Mouse (Mus musculus): ENCODE results near the gene Enc1. TPM values are rescaled to one million over a fixed set of nuclear protein-coding genes. Genes with fewer than 3 reads are reported as not detected.

Enc1 gene
- 0.92 and 0.93 TPM in 2 replicates for polyA plus RNA-seq (2016; fragmentation: Nextera tagmentation; extraction: Ambion mirVana)

DNA sequence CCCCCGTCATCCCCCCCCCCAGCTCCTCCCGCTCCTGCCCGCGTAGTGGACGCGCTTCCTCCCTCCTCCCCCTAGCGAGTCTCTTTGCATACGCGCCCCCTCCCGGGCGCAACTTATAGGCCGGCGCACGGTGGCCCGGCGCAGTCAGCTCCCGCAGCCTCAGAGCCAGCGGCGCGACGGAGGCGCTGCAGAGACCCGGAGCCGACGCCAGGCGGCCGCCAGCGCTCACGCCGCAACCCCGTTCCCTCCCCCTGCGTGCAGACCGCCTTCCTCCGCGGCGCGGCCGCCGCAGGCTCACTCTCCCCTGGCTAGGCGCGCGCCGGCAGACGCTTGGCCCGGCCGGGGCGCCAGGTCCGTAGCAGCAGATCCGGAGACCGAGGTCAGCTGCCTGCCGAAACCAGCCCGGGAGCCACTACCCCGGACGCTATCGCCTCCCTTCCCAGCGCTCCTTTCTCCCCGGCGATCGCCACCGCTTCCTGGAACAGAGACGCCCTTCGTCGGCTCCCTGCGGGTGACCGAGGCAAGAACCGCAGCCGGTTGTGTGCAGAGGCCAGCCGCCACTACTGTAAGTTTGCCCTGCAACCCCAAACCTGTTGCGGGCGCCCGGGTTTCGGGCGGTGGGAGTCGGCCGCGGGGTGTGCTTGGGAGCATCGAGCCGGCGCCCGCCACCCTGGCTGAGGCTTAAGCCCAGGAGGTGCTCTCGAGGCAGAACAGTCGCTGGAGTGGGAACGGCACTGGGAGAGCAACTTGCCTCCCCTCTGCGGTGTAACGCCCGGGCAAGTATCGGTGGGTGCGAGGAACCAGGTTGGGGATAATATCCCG, at the start of gene Enc1:
TSS of gene Enc1 (plus strand) at position 141 of the 822 bp plus-strand sequence.
- Histone ChIP-seq H3K9me3 (replicated peaks) (no peaks in the 10 kb centered on the region), H3K9ac (peak within 1 kb of the TSS; percentile 75), H3K27me3 (replicated peaks) (peaks cover 43% of the 10 kb centered on the region), H3K27ac (peak within 1 kb of the TSS; percentile 80), H3K4me2 (peak within 1 kb of the TSS; percentile 89), H3K4me3 (peak within 1 kb of the TSS; percentile 71), H3K4me1 (peaks cover 60% of the 10 kb centered on the region), H3K36me3 (peaks cover 14% of the 10 kb centered on the region)
- peak; percentile 88 for ATAC-seq
- WGBS (ENCODE audit: insufficient replicate concordance) = under 1% methylated on average over 88 of the region's 89 CpGs

DNA sequence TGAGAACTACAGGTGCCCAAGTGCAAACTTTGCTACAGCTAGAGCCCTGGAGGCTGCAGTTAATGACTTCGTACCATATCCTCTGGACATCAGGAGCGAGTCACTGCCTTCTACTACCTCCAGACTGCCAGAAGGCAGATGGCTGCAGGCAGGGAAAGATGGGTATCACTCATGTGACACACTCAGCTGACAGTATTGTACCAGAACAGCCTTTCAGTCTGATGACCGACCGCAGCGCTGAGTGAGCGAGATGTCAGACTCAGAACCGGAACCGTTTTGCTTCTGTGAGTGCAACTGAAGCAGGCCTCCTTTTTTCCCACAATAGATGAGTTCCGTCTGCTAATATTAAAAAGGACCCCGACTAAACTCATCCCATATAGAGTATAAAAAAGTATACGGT, 48.3 kb upstream of the Enc1 start:
- Histone ChIP-seq H3K9ac (no peak overlapping the region), H3K36me3 (no peaks in the 10 kb centered on the region), H3K4me2 (no peak overlapping the region), H3K4me3 (no peak overlapping the region), H3K9me3 (replicated peaks) (no peaks in the 10 kb centered on the region), H3K27ac (no peak overlapping the region), H3K4me1 (peaks cover 6% of the 10 kb centered on the region), H3K27me3 (replicated peaks) (no peaks in the 10 kb centered on the region)
- WGBS (ENCODE audit: insufficient replicate concordance) = 83% methylated on average over 11 of the region's 11 CpGs
- ATAC-seq = no peak

DNA sequence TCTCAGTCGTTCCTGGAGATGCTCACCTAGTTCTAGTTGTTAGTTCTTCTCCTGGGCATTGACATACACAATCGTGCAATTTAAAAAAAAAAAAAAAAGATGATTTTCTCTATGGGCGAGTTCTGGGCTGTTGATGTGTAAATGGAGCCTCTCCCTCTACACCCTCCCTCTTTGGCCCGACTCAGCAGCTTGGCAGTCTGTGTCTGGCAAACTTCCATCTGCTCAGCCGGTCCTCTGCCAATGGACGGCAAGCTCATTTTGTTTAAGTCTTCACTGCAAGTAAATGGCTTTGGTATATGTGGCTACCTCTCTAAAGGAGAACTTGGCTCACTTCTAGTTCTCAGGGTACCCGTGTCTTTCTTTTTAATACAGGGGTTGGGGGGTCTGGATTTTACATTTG, 47.5 kb upstream of the Enc1 start:
- ATAC-seq = no peak
- no peak overlapping the region for H3K4me2 ChIP-seq
- no peak overlapping the region for H3K27ac ChIP-seq
- no peak overlapping the region for H3K4me3 ChIP-seq
- H3K27me3 ChIP-seq (replicated peaks) = no peaks in the 10 kb centered on the region
- 66% methylated on average over 7 of the region's 7 CpGs for WGBS (ENCODE audit: insufficient replicate concordance)
- H3K9me3 ChIP-seq (replicated peaks) = no peaks in the 10 kb centered on the region
- peaks cover 14% of the 10 kb centered on the region for H3K4me1 ChIP-seq
- H3K36me3 ChIP-seq = no peaks in the 10 kb centered on the region
- no peak overlapping the region for H3K9ac ChIP-seq

DNA sequence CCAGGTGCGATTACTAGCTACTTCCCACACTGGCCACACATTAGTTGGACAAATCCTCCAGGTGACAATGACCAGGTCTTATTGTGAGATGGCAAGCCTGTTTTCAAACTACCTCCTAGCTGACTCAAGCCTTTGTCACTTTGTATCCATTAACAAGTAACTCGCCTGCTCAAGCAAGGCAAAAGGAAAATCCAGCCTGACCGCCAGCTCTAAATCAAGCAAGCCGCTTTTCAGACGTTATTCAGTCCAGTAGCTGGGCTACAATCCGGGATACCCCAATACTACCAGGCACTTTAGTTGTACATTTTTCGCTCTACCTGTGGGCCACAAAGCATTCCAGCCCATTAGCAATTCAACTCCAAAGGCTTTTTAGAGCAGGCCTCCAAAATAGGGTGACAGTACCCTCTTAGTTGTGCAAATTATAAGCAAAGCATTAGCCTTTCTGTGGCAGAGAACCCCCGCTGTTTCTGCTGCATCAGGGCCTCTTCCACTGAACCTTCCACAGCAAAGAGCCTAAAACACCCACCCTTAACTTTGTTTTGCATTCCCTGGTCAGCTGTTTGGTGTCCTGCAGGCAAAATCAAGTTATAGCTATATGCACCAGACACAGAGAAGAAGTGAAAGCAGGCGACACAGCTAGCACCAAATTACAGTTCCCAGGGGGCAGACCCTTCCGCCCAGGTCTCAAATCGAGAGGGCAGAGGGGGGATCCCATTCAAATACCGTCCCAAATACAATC, 44.5 kb upstream of the Enc1 start:
- Histone ChIP-seq H3K27me3 (replicated peaks) (no peaks in the 10 kb centered on the region), H3K27ac (no peak overlapping the region), H3K9ac (no peak overlapping the region), H3K9me3 (replicated peaks) (no peaks in the 10 kb centered on the region), H3K4me1 (peaks cover 20% of the 10 kb centered on the region), H3K4me2 (no peak overlapping the region; the same call in 1 of the 2 replicates), H3K36me3 (no peaks in the 10 kb centered on the region), H3K4me3 (no peak overlapping the region)
- no peak for ATAC-seq
- 73% methylated on average over 12 of the region's 12 CpGs for WGBS (ENCODE audit: insufficient replicate concordance)

DNA sequence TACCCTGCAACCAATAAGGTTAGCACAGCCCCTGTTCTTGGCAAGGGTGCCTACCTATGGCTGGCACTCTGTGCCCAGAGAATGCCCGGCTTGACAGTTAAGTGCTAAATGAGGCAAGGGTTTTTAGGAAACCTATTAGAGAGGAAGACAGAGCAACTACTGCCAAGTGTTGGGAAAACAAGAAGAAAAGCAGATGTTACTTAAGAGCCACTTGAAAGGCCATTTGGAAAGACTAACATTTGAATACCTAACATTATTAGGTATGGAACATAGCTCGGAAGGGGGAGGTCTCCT, 44.0 kb upstream of the Enc1 start:
- Histone ChIP-seq H3K4me2 (no peak overlapping the region), H3K27me3 (replicated peaks) (no peaks in the 10 kb centered on the region), H3K27ac (no peak overlapping the region), H3K9me3 (replicated peaks) (no peaks in the 10 kb centered on the region), H3K4me3 (no peak overlapping the region), H3K4me1 (peaks cover 20% of the 10 kb centered on the region), H3K9ac (no peak overlapping the region), H3K36me3 (no peaks in the 10 kb centered on the region)
- 71% methylated on average over 2 of the region's 2 CpGs for WGBS (ENCODE audit: insufficient replicate concordance)
- ATAC-seq = no peak

DNA sequence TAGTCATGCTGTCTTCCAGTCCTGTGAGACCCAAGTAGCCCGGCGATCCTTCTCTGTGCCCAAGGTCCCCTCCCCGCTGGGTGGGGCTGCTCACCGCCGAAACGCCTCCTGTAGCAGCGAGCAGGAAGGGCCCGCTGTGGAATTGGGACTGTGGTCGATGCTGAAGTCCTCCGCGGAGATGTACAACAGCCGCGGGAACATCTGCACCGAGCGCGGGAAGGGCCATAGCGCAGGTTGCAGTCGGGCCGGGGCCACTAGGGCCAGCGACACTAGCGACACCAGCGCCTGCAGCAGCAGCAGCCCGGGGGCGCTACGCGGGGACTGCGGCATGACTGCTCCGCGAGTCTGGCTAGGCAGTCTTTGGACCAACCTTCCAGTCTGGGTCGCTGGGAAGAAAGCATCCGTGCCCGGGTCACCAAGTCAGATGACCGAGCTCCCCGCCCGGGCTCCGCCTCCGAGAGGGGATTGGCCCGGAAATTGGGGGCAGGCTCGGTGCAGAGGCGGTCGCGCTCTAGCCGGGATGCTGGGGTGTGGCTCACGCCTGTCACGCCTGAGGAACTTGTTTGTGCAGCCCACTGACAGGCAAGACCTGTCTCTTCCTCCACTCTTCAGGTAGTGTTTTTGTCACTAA, 42.9 kb upstream of the Enc1 start, which contains the start of gene Hexb:
TSS of gene Hexb (minus strand) at position 426 of the 631 bp plus-strand sequence.
- H3K9me3 ChIP-seq (replicated peaks) = no peaks in the 10 kb centered on the region
- under 1% methylated on average over 45 of the region's 45 CpGs for WGBS (ENCODE audit: insufficient replicate concordance)
- peak within 1 kb of the TSS; percentile 76 for H3K4me3 ChIP-seq
- H3K9ac ChIP-seq = peak within 1 kb of the TSS; percentile 75
- H3K27ac ChIP-seq = peak within 1 kb of the TSS; percentile 78
- no peaks in the 10 kb centered on the region for H3K36me3 ChIP-seq
- peak; percentile 98 for ATAC-seq
- no peaks in the 10 kb centered on the region for H3K27me3 ChIP-seq (replicated peaks)
- peaks cover 20% of the 10 kb centered on the region for H3K4me1 ChIP-seq
- H3K4me2 ChIP-seq = peak within 1 kb of the TSS; percentile 98

DNA sequence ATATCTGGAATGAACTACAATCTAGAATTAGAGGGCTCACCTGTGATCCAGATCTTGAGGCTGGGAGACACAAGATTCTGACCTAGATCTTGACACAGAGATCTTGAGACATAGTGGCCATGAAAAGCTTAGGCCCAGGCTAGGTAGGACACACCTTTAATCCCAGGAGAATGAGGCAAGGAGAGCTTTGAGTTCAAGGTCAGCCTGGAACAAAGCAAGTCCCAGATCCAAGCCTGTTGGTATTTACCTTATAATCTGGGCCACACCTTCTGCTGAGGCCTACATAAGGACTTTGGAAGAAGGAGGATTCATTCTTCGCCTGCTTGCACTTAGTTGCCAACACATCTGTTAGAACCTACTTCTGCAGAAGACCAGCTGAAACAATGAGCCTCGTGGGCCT, 41.8 kb upstream of the Enc1 start:
- WGBS (ENCODE audit: insufficient replicate concordance) = 62% methylated on average over 2 of the region's 2 CpGs
- Histone ChIP-seq H3K4me1 (peaks cover 20% of the 10 kb centered on the region), H3K4me2 (no peak overlapping the region), H3K4me3 (no peak overlapping the region), H3K9me3 (replicated peaks) (no peaks in the 10 kb centered on the region), H3K27me3 (replicated peaks) (no peaks in the 10 kb centered on the region), H3K27ac (no peak overlapping the region), H3K36me3 (no peaks in the 10 kb centered on the region), H3K9ac (no peak overlapping the region)
- ATAC-seq = no peak

DNA sequence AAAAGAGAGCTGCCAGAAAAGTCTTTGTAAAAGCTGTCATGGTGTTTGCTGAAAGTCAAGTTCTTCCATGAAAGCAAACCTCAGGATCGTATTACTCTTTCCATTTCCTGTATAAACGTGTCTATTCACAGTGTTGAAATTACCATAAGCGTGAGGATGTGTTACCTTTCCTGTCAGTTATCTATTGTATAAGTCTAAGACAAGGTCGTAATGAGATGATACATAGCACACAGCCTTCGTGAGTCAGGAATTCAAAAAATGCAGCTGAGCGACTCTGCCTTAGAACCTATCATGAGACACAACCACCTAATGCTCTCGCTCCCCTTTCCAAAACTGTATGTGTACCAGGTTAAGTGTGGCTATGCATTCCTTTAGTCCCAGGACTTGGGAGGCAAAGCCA, 39.8 kb upstream of the Enc1 start:
- no peak overlapping the region for H3K4me2 ChIP-seq
- no peak overlapping the region for H3K27ac ChIP-seq
- H3K36me3 ChIP-seq = no peaks in the 10 kb centered on the region
- peaks cover 36% of the 10 kb centered on the region for H3K4me1 ChIP-seq
- H3K4me3 ChIP-seq = no peak overlapping the region
- H3K9me3 ChIP-seq (replicated peaks) = no peaks in the 10 kb centered on the region
- no peak for ATAC-seq
- no peaks in the 10 kb centered on the region for H3K27me3 ChIP-seq (replicated peaks)
- WGBS (ENCODE audit: insufficient replicate concordance) = 61% methylated on average over 7 of the region's 7 CpGs
- no peak overlapping the region for H3K9ac ChIP-seq

DNA sequence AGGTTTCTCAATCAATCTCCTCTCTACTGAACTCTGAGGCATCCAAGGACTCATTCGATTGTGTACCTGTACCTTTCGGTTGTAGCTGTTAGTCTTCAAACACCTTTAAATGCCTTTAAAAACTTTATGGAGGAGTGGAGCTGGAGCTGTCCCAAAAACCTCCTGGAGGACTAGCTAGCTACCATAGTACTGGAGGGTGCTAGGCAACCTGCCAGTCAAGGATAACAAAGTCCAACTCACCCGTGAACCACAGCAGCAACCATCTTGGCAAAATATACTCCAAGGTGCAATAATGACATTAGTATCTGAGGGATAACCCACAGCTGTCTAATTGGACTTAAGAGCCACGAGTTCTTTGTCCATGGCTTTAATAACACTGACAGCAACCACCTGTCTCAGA, 39.0 kb upstream of the Enc1 start:
- H3K4me3 ChIP-seq = no peak overlapping the region
- H3K36me3 ChIP-seq = no peaks in the 10 kb centered on the region
- H3K27ac ChIP-seq = no peak overlapping the region
- ATAC-seq = no peak
- no peak overlapping the region for H3K9ac ChIP-seq
- no peaks in the 10 kb centered on the region for H3K27me3 ChIP-seq (replicated peaks)
- WGBS (ENCODE audit: insufficient replicate concordance) = 54% methylated on average over 4 of the region's 4 CpGs
- H3K4me2 ChIP-seq = no peak overlapping the region
- H3K4me1 ChIP-seq = peaks cover 38% of the 10 kb centered on the region
- no peaks in the 10 kb centered on the region for H3K9me3 ChIP-seq (replicated peaks)

DNA sequence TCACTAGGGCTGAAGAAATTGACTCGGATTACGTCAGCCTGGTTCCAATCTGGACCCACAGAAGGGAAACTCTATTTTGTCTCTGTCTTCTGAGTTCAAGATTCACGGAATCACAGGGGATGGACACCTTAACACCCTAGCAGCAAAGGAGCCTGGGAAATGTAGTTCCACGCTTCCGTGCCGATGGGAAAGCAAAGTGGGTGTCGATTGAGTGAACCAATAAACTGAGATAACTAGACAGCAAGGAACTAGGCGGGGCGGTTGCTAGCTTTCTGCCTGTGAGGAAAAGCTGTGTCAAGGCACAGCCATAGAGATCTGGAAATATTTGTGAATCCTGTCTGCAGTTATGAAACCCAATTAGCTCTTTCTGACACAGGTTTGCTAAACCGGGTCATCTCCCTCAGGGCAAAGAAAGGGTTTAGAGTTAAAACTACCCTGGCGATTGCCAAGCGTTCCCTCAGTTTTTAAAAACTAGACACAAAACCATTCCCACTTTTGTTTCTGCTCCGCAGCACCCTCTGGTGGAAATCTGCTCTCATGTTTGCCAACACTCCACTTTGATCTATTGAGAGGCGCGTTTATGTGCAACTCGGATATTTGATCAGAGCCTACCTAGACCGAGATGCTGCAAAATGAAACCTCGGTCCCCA, 35.7 kb upstream of the Enc1 start:
- peak overlapping the region; percentile 66 for H3K4me2 ChIP-seq
- H3K27me3 ChIP-seq (replicated peaks) = no peaks in the 10 kb centered on the region
- no peaks in the 10 kb centered on the region for H3K36me3 ChIP-seq
- H3K9ac ChIP-seq = peak overlapping the region; percentile 28; the same call in 1 of the 2 replicates
- peaks cover 22% of the 10 kb centered on the region for H3K4me1 ChIP-seq
- ATAC-seq = peak; percentile 88
- peak overlapping the region; percentile 44 for H3K4me3 ChIP-seq
- peak overlapping the region; percentile 70 for H3K27ac ChIP-seq
- no peaks in the 10 kb centered on the region for H3K9me3 ChIP-seq (replicated peaks)
- WGBS (ENCODE audit: insufficient replicate concordance) = 10% methylated on average over 18 of the region's 18 CpGs

DNA sequence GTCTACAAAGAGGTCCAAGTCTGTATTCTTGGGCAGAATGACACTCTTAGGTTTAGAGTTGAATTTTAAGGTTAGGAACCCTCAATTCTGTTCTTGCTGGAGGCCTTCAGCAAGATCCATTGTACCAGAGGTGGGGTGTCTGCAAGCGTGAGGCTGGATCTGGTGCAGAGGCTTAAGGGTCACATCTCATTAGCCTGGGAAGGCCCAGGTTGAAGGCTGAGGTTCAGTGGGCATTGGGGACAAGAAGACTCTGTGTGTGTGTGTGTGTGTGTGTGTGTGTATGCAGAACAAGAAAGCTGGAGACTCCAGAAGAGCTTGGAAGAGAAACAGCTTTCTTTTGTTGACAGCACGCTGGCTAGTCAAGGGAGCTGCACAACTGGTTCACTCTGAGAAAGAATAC, 34.9 kb upstream of the Enc1 start:
- H3K4me3 ChIP-seq = no peak overlapping the region
- peaks cover 22% of the 10 kb centered on the region for H3K4me1 ChIP-seq
- H3K4me2 ChIP-seq = peak overlapping the region; percentile 66
- H3K27ac ChIP-seq = no peak overlapping the region
- no peaks in the 10 kb centered on the region for H3K27me3 ChIP-seq (replicated peaks)
- no peak for ATAC-seq
- H3K9me3 ChIP-seq (replicated peaks) = no peaks in the 10 kb centered on the region
- 76% methylated on average over 2 of the region's 2 CpGs for WGBS (ENCODE audit: insufficient replicate concordance)
- H3K9ac ChIP-seq = no peak overlapping the region
- H3K36me3 ChIP-seq = no peaks in the 10 kb centered on the region

Measured in liver, embryonic 12.5 days (tissue).